Mouse (Mus musculus) right cerebral cortex, postnatal 4 days (tissue): ENCODE measurements around the gene Gna11.

ENCODE experiments used
- DNase-seq: peaks from one replicate; pipeline ENCODE4 v3.0.0-alpha.2; 2022

Gna11 gene

DNA sequence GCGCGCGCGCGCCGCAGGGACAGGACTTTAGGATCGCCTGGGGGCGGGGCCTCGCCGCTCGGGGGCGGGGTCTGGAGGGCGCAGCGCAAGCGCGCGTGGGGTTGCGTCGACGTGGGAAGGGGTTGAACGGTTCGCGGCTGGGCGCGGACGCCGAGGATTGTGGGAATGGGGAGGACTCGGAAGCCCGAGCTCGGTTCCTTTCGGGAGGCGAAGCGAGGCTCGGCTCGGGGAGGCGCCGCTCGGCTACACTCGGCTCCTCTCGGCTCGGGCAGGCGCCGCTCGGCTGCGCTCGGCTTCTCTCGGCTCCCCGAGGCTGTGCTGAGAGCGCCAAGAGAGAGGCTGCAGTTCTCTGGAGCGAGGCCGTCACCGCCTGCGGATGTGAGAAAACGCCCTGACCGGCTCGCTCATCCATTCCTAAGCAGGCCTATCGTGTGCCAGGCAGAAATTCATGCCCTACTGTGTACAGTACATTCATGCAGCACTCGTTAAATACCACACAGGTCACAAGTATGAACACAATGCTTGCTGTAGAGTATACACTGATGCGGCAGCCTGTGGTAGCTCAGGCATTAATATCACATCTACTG, at the start of gene Gna11:
TSS of gene Gna11 (minus strand) at position 30 of the 587 bp plus-strand sequence.
- peak; percentile 100 for DNase-seq

DNA sequence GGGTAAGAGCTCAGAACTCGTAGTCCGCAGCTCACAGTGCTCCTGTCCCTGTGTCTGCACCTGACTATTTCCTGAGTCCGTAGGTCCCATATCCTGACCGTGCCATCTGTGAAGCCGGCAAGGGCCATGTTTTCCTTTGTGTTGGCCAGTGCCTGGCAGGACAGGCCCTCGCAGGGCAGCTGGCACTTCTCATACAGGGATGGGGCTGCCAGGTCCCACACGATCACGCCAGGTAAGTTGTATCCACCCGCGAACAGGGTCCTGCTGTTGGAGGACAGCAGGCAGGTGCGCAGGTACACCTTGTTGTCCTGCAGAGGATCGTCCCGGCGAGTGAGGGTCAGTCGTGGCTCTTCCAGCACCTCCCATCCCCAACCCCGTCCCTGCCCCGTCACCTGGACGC, 48.9 kb upstream of the Gna11 start:
- no peak for DNase-seq

DNA sequence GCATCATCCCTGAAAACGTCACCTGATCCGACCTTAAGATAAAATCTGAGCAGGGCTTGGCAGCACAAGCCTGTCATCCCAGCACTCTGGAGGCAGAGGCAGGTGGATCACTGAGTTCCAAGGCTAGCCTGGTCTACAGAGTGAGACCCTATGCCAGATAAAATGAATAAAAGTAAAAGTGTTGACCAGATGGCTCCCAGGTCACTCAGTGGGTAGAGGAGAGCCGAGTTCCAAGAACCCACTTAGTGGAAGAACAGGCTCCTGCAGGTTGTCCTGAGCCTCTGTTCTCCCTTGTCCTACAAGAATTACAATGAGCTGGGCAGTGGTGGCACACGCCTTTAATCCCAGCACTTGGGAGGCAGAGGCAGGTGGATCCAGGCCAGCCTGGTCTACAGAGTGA, 48.2 kb upstream of the Gna11 start:
- DNase-seq = no peak

DNA sequence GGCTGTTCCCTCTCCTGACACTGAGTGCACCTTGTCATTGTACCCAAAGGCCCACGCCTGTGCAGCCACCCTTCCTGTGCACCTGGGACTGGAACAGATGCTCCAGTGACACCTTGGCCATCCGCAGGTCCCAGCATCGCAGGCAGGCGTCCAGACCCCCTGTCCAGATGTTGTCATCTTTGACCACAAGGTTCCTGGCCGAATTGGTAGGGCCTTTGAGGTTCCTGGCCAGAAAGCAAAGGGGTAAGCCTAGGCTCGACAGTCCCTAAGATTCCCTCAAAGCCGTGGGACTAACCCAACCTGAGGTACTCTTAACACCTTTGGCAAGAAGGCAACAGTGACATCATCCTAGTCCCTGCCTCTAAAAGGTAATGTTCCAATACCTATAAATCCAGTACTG, 47.6 kb upstream of the Gna11 start:
- DNase-seq = no peak

DNA sequence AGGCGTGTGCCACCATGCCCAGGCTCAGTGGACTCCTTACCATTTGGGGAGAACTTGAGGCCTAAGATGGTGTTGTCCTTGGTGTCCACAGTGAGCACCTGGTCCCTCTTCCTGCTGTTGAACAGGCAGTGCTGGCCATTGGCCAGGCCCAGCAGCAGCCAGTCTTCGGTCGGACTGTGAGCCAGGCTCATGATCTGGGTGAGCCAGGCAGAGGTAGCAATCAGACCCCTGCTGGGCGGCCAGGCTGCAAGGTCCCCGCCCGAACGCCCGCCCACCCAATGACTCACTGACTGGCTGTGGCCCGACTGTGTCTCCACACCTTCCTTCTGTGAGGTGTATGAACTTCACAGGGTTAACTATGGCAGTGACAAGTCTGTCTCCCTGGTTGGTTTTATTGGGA, 46.9 kb upstream of the Gna11 start:
- DNase-seq = no peak

DNA sequence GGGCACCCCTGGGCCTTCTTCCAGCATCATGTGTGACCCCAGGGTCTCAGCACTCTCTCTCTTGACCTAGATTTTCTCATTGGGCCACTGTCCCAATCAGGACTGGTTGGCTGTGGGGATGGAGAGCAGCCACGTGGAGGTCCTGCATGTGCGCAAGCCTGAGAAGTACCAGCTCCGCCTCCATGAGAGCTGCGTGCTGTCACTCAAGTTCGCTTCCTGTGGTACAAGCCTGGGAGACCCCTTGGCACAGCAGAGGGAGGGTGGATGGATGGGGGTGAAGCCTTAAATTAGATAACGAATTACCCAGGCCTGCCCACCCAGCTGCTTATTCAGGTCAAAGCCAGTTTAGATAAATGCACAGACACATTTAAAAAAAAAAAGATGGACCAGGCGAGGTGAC, 43.7 kb upstream of the Gna11 start:
- DNase-seq = no peak

DNA sequence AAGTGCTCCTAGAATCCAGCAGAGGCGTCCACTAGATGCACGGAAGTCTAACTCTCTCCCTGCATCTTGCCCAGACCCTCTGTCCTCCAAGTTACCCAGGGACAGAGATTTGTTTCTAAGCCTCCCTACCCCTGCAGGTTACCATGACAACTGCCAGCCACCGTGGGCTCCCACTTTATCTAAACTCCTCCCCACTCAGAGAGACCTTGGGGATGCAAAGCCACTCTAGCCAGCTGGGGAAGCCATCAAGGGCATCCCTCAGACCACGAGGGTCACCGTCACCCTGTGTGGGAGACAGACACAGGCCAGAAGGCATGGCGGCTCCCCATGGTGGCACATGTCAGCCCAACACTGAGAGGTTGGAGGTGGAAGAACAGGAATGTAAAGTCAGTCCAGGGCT, 38.4 kb upstream of the Gna11 start:
- no peak for DNase-seq

DNA sequence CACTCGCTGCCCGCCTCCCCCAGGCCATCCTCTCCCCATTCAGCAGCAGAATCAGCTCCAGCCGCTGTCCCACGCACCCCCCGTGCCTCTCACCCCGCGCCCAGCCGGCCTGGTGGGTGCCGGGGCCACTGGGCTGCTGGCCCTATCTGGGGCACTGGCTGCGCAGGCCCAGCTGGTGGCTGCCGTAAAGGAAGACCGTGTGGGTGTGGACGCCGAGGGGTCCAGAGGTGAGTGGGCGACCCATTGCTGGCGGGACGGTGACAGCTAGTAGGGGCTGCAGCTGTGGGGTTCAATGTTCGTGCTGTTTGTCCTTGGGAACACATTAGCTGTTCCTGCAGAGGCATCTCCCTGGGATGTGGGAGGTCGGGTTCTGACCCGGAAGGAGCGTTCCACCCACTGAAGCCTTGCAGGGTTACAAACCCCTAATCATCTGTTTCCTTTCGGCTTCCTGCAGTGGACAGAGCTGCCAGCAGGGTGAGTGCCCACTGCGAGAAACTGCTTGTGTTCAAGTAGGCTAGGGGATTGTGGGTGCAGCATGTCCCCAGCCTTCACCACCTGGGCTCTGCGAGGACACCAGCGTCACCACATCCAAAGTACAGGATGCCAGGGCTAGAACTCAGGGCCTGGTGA, 35.6 kb upstream of the Gna11 start:
- no peak for DNase-seq

DNA sequence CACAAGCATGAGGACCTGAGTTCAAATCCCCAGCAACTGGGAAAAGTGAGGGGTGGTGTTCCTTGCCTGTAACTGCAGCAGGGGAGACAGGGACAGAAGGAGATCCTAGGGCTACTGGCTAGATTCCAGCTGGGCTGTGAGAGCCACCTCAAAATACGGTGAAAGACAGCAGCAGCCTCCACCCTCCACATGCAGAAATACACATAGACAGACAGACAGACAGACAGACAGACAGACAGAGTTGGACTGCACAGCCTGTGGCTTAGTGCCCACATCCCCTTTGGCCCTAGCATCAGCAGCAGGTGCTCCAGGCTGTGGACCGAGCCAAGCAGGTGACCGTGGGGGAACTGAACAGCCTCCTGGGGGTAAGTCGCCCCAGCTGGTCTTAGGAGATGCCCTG, 35.0 kb upstream of the Gna11 start:
- no peak for DNase-seq

DNA sequence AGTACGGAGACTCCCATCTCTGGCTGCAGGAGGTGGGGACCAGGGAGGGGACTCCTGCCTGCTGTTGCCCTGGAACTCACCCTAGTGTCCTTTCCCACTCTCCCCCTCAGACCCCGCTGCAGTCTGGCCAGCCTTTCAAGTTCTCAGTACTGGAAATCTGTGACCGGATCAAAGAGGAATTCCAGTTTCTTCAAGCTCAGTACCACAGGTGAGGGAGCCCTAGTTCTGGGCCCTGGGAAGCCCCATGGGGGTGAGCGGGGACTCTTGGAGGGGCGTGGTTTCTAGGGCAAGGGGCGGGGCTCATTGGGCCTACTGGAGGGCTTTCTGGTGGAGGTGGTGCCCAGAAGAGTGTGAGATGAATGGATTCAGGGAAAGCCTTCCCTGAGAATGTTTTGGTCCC, 30.7 kb upstream of the Gna11 start:
- DNase-seq = no peak

DNA sequence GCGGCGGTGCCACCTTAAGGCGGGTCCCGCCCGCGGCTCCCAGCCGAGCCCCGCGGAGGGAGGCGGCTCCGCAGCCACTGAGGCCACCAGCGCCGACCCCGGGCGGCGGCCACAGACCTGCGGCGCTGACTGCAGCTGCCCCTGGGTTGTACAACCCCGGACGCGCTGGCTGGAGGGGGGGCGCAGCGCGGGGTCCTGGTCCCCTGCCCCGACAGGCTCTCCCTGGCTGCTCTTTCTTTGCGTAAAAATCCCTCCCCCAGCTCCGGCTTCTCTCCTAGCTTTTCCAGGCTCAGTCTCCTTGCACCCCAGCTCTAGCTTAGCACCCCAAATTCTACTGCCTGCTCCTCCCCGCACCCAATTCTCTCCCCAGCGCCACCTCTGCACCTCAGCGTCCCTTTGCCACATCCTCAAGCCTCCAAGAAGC, 30.2 kb upstream of the Gna11 start:
- DNase-seq = peak; percentile 47

DNA sequence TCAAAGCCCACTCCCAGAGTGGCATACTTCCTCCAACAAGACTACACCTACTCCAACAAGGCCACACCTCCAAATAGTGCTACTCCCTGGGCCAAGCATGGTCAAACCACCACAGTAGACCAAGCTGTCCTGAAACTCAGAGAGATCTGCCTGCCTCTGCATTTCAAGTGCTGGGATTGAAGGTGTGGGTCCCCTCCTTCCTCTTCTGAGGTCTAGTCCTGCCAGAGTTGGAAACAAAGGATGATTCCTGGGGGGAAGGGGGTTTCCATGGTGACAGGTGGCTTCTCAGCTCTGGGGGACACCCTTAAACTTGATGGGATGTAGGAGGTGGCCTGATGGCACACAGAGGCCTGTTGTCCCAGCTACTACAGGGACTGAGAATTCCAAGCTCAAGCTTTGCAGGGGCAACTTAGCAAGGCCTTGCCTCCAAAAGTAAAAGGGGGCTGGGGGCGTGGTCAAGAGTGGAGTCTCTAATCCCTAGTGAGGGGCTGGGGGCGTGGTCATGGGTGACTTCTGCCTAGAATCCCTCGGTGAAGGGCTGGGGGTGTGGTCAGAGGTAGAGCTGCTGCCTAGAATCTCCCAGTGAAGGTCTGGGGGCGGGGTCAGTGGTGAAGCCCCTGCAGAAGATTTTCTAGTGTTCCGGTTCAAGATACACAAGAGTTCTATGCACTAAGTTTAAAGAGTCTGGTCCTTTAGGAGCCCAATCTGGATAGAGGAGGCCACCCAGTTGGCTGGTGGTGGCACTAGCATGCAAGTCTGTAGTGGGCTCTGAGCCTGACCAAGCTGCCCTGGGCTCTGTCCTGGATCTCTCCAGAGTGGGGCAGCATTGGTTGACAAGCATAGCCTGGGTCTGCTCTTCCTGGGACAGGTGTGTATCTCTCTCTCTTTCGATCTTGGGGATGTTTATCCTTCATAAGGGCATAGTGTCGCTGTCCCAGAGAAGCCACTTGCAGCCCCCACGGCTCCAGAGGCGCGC, 29.4 kb upstream of the Gna11 start, which contains the start of gene Tle2:
TSS of gene Tle2 (plus strand) at position 481 of the 976 bp plus-strand sequence.
- no peak for DNase-seq

DNA sequence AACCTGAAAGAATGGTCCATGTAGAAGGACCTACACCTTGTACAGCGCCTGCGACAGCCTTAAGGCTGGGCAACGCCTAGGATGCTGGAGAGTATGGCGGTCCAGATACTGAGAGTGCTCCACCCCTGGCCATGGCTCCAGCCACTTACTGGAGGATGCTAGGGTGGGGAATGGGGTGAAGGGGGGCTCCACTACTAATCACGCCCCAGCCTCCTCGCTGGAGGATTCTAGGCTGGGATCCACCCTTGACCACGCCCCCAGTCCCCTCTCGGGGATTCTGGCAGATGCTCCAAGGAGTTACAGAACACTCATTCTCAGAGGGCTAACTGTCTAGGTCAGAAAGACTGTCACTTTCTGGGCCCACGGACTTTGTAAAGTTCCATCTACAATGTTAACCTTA, 28.0 kb upstream of the Gna11 start:
- no peak for DNase-seq

DNA sequence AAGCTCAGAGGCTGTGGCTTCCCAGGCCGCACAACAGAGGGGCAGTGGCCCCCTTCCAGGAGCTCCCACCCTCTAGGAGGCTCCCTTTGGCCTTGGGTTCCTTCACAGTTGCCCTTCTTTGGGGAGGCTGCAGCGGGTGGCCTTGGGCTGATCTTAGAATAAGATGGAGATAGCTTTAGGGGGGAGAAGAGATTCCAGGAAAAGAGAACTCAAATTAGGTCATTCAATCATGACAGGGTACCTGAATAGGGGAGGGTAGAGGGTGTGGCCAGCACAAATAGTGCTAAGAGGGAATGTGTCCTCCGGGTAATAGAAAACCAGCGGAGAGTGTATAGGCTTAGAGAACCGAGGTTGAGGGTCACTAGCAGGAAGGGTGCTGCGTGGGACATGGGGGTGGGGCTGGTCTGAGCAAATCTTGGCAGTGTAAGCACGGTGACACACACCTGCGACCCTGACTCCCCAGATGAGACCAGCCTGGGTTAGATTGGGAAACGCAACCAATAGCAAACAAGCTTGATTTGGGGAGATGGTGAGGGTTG, 27.2 kb upstream of the Gna11 start:
- no peak for DNase-seq

DNA sequence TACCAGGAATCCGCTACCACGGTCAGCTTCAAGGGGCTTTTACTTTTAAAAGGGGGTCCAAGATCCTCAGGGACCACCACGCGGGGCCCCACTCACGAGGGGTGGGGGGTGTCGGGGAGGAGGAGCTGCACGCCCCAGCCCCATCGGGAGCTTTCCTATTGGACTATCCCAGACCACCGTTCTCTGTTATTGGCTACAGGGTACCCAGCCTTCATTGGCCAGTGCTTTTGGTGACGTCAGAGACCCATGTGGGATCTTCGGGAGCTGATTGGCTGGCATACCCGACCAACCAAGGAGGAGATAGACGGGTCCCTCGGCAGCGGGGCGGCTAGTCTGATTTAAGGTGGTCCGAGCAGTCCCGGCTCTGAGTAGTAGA, 26.5 kb upstream of the Gna11 start:
- DNase-seq = peak; percentile 97

DNA sequence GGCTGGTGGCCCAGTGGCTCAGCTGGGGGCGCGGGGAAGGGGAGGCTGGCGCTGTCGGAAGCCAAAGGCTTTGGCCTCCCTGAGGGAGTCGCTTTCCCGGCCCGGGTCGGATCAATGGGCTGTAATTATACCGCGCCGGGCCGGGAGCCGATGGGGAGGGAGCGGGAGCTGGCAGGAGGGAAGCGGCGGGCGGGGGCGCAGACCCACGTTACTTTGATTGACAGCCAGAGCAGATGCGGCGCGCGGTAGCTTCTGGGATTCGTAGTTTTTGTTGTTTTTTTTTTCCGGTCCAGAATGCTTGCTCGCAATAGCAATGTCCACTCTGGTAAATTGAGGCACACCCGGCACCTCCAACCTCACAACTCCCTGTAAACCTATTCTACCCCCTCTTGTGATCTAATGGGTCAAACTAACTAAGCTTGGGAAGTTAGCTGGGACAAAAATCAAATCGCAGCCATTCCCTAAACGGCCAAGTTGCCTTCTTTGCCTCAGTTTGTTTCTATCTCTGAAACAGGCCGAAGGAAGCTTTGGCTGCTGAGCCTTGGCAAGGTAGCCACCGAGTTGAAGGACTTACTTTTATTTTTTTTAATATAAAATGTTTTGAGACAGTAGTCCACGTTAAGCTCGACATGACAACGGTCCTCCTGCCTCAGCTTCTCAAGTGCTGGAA, 26.0 kb upstream of the Gna11 start:
- DNase-seq = peak; percentile 94

DNA sequence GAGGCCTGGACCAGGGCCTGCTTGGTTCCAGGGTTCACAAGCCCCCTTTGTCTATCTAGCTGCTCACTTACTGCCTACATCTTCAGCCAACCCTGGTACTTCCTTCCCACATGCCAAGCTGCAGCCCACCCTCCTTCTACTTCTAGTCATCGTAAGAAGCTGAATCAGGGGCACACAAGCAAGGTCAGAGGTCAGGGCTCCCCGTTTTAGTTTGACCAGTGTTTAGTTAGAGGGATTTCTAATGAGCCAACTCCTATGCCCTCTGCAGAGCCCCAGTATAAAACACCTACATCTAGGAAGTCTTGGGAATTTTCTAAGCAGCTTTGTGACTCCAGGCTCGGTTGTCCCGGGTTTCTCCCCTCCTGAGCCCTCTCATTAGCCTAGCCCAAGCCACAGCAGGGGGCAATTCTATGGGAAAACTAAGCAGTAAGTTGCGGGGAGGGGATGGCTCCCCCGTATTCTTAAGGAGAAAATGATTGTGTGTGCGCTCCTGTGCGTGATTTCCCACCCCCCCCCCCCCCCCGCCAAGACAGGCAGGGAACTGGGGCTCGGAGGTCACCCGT, 25.3 kb upstream of the Gna11 start:
- no peak for DNase-seq

DNA sequence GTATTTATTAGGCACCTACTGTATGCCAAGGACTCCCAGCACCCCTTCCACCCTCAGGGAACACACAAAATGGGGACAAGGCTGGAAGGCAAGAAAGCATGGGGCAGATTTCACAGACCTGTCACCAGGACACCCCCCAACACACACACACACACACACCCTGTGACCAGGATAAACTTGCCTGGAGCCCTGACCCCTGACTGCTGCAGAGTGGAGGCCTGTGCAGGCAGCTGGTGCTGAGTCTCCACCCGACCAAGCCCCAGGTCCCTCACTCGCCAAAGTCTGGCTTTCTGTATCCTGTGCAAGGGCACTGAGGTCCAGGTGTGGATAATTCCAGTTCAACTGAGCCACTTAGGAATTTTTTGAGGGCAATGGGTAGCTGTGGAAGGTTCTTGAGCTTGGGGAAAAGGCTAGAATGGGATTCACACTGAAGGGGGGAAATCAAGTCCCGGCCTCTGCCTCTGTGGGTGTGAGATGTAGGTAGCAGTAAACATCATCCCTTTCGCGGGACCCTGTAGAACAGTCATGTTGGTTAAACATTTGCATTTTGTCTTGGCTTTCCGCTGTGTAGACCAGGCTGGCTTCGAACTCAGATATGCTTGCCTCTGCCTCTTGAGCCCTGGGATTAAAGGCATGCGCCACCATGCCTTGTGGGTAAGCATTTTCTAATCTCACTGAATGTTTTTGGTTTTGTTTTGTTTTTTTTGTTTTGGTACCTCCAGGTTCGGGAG, 24.7 kb upstream of the Gna11 start:
- no peak for DNase-seq

DNA sequence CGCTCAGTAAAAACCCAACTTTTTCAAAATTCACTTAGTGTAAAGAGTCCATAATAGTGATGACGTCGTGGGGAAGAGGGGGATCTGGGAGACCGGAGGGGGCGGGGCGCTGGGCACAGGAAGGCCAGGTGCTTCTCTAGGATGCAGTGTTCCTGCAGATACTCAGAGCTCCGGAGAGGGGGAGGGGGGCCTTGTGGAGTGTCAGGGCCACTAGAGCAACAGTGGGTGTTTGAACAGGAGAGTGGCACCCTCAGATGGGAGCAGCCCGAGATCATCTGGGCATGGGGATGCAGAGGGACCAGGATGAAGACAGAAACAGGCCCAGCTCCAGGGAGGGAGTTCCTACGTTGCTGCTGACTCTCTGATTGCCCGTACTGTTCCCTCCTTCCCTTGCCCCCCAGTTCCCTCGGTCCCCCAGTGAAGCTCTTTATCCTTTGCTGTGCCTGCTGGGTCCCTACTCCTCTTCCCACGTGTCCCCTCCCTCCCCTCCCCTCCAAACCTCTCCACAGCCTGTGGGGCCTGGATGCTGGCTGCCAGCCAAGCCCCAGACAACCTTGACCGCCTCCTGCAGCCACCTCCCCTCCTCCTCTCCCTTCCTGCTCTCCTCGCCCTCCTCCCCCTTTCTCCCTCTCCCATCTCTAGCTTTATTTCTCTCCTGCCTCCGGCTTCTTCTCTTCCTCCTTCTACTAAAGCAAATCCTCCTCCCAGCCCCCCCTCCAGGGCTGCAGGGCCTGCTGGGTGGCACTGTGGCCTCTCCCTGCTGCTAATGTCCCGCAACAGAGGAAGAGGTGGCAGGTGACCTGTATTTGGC, 23.6 kb upstream of the Gna11 start:
- no peak for DNase-seq

DNA sequence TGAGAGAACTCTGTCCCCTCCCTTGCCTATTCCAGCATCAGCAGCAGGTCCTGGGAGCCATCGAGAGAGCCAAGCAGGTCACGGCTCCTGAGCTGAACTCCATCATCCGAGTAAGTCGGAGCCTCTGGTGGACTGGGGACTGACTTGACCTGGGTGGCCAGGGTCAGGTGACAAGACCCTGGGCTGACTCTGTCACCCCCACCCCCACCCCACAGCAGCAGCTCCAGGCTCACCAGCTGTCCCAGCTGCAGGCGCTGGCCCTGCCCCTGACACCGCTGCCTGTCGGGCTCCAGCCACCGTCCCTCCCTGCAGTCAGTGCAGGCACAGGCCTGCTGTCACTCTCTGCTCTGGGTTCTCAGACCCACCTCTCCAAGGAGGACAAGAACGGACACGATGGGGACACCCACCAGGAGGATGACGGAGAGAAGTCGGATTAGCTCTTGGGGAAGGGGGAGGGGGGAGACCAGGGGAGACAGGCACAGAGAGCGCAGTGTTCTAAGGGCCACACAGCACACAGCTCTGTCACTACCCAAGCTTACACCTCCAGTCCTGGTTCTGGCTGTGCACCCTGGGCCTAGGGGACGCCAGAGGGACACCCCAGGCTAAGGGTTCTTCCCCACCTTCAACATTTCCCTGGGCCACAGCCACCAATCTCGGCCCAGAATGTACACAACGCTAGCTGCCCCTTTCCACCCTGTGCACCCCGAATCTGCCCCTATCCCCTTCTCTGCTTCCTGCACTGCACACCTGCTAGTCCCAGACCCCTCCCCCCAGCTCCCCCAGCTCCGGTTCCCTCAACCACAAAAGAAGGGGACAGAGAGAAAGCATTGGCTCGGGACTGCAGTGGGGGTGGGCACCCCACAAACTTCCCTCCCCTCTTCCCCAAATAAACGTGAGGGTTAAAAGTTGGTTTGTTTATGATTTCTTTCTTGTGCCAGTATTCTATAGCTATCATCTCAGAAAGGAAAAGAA, 20.6 kb upstream of the Gna11 start:
- no peak for DNase-seq
